Mouse (Mus musculus): ENCODE measurements around the gene Ptpn13. TPM values are rescaled to one million over a fixed set of nuclear protein-coding genes. Genes with fewer than 3 reads are reported as not detected.

The Ptpn13 gene
- total RNA-seq, 1 experiment from 2014 or later: 19.8 TPM

- DNase-seq: no peak
Measured at GRCm38 (mm10) chr5:103595394-103596226, 170.6 kb downstream of the Ptpn13 start.

GRCm38 (mm10) chr5:103596467-103597146 lies 171.6 kb downstream of the Ptpn13 start:
- no peak for DNase-seq

- DNase-seq: no peak
Measured at GRCm38 (mm10) chr5:103597604-103598003, 172.6 kb downstream of the Ptpn13 start.

- no peak for DNase-seq
Measured at GRCm38 (mm10) chr5:103598264-103598663, 173.3 kb downstream of the Ptpn13 start.

GRCm38 (mm10) chr5:103598881-103599280 lies 173.9 kb downstream of the Ptpn13 start:
- no peak for DNase-seq

- peak; percentile 39 for DNase-seq
Measured at GRCm38 (mm10) chr5:103603115-103603893, 178.3 kb downstream of the Ptpn13 start.

GRCm38 (mm10) chr5:103605707-103606106 lies 180.7 kb downstream of the Ptpn13 start:
- no peak for DNase-seq

- DNase-seq: no peak
Measured at GRCm38 (mm10) chr5:103610148-103610547, 185.2 kb downstream of the Ptpn13 start.

GRCm38 (mm10) chr5:103610856-103611472 lies 186.0 kb downstream of the Ptpn13 start:
- no peak for DNase-seq

- DNase-seq: no peak
Measured at GRCm38 (mm10) chr5:103612316-103612715, 187.3 kb downstream of the Ptpn13 start.

- no peak for DNase-seq
Measured at GRCm38 (mm10) chr5:103614356-103614755, 189.4 kb downstream of the Ptpn13 start.

GRCm38 (mm10) chr5:103617191-103617590 lies 192.2 kb downstream of the Ptpn13 start:
- no peak for DNase-seq

GRCm38 (mm10) chr5:103620301-103620973 lies 195.4 kb downstream of the Ptpn13 start:
- DNase-seq: peak; percentile 37

- DNase-seq: no peak
Measured at GRCm38 (mm10) chr5:103622321-103622720, 197.3 kb downstream of the Ptpn13 start.

GRCm38 (mm10) chr5:103624831-103625230 lies 199.8 kb downstream of the Ptpn13 start:
- no peak for DNase-seq

GRCm38 (mm10) chr5:103628499-103628898 lies 203.5 kb downstream of the Ptpn13 start:
- DNase-seq: no peak

GRCm38 (mm10) chr5:103629111-103629764 lies 204.2 kb downstream of the Ptpn13 start, which contains the start of gene Slc10a6:
Slc10a6 (minus strand) TSS chr5:103629403.
- DNase-seq: peak; percentile 77

- no peak for DNase-seq
Measured at GRCm38 (mm10) chr5:103629854-103630580, 205.0 kb downstream of the Ptpn13 start.

GRCm38 (mm10) chr5:103637162-103637561 lies 212.2 kb downstream of the Ptpn13 start:
- no peak for DNase-seq

GRCm38 (mm10) chr5:103644167-103644566 lies 219.2 kb downstream of the Ptpn13 start:
- no peak for DNase-seq
